Mouse (Mus musculus): ENCODE data around the gene B3gat1. TPM values are rescaled to one million over a fixed set of nuclear protein-coding genes. Genes with fewer than 3 reads are reported as not detected.

B3gat1 gene
- polyA plus RNA-seq, 1 experiment = not detected

DNA sequence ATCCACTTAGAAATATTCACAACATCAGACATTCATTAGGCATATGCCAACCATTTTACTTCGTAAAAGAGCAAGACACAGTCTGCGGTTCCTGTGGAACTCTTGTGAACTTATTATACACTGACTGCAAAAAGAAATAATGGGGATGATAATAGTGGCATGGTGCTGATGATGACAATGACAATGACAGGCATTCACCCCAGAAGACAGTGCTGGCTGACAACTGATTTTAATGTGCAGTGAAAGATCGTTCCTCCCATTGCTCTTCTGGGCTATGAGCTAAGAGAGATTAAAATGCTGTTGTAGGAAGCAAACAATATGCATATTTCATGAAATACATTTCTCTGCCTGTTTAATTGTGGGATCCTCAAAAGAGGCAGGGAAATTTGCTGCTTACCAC lies 7.8 kb upstream of the B3gat1 start:
- TF ChIP-seq POLR2A (IDR thresholded peaks at IDR 0.05; ENCODE audit: borderline replicate concordance, low read depth, low read length) (no peak), CTCF (IDR thresholded peaks at IDR 0.05; ENCODE audit: low read depth, low read length) (no peak)
- no peaks in the 10 kb centered on the region for H3K4me1 ChIP-seq (ENCODE audit: control insufficient read depth, insufficient read depth, low read length)
- H3K27ac ChIP-seq (ENCODE audit: insufficient read depth, low read depth, low read length) = no peak overlapping the region
- H3K4me3 ChIP-seq (ENCODE audit: insufficient read depth, low read length) = no peak overlapping the region

DNA sequence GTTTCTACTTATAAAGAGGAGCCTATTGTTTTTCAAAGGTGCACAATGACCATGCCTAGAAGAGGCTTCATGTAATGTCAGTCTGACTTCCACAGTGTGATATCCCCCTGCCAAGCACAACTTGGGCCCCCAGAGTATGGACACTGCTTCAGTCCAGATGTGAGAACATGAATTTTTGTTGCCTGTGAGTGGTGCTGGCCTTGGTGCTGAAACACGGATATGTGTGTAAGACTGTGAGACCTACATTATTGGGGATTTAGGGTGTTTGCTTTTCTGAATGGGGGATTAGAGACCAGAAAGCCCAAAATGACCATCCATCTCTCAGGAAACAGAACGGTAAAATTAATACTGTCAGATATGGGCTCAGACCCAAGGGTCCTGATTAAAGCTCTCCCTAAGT lies 6.1 kb upstream of the B3gat1 start:
- H3K4me3 ChIP-seq (ENCODE audit: insufficient read depth, low read length) = no peak overlapping the region

DNA sequence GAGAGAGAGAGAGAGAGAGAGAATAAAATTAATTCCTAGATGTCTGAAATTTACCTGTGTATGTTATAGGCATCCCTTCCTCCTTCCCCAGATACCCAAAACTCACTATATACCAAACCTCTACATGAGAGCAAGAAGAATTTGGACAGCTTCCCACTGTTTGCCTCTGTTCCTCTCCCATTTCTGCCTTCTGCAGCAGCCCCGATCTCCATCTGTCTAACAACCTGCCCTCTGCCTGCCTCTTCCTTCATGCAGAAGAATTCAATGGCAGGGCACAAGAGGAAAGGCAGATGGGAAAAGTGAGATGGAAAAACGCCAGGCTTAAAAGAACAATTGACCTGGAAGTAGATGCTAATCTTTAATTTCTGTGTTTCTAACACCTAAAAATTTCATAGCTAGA lies 5.0 kb upstream of the B3gat1 start:
- H3K27ac ChIP-seq (ENCODE audit: insufficient read depth, low read depth, low read length) = no peak overlapping the region
- no peaks in the 10 kb centered on the region for H3K4me1 ChIP-seq (ENCODE audit: control insufficient read depth, insufficient read depth, low read length)
- no peak overlapping the region for H3K4me3 ChIP-seq (ENCODE audit: insufficient read depth, low read length)
- TF ChIP-seq CTCF (IDR thresholded peaks at IDR 0.05; ENCODE audit: low read depth, low read length) = no peak
- no peak for TF ChIP-seq POLR2A (IDR thresholded peaks at IDR 0.05; ENCODE audit: borderline replicate concordance, low read depth, low read length)

More for the DNA sequence above, 6.1 kb upstream of the B3gat1 start:
- H3K27ac ChIP-seq (ENCODE audit: insufficient read depth, low read depth, low read length) = no peak overlapping the region
- no peaks in the 10 kb centered on the region for H3K4me1 ChIP-seq (ENCODE audit: control insufficient read depth, insufficient read depth, low read length)
- TF ChIP-seq CTCF (IDR thresholded peaks at IDR 0.05; ENCODE audit: low read depth, low read length) (no peak), POLR2A (IDR thresholded peaks at IDR 0.05; ENCODE audit: borderline replicate concordance, low read depth, low read length) (no peak)

DNA sequence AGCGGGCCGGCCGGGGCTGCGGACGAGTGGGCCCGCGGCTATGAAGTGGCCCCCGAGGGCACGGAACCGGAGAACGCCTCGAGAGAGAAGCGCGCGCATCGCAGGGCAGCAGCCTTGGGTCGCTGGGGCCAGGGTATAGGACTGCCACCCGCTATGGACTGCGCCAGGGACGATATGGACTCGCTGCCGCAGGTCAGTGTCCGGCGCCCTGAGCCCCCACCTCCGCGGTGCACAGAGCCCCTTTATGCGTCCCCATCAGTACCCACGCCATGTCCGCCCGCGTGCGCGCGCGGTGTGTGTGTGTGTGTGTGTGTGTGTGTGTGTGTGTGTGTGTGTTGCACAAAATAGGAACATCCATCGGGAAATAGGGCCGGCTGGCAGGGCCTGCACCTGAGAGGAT lies 458 bp downstream of the B3gat1 start:
- Histone ChIP-seq H3K4me3 (ENCODE audit: insufficient read depth, low read length) (no peak overlapping the region), H3K4me1 (ENCODE audit: control insufficient read depth, insufficient read depth, low read length) (no peaks in the 10 kb centered on the region)
- TF ChIP-seq POLR2A (IDR thresholded peaks at IDR 0.05; ENCODE audit: borderline replicate concordance, low read depth, low read length) (no peak), CTCF (IDR thresholded peaks at IDR 0.05; ENCODE audit: low read depth, low read length) (no peak)

DNA sequence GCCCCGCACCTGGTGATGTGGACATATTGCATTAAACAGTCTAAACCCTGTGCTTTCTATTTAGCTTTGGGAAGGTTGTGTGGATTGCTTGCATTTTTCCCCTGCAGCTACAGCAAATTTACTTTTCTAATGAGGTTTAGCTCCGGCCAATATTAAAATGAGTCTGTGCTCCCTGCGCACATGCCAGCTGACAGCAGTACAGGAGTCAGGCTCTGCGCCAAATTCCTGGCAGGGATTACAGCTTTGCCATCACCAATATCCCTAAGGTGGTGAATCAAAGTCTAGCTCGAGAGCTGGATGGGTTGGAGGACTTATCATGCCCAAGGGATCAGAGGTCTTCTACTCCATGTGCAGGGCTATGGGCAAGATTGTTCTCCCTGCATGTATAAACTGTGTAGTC lies 3.6 kb downstream of the B3gat1 start:
- Histone ChIP-seq H3K4me3 (ENCODE audit: insufficient read depth, low read length) (no peak overlapping the region), H3K27ac (ENCODE audit: insufficient read depth, low read depth, low read length) (no peak overlapping the region), H3K4me1 (ENCODE audit: control insufficient read depth, insufficient read depth, low read length) (no peaks in the 10 kb centered on the region)
- TF ChIP-seq CTCF (IDR thresholded peaks at IDR 0.05; ENCODE audit: low read depth, low read length) = no peak
- TF ChIP-seq POLR2A (IDR thresholded peaks at IDR 0.05; ENCODE audit: borderline replicate concordance, low read depth, low read length) = no peak

More for the DNA sequence above, 458 bp downstream of the B3gat1 start:
- no peak overlapping the region for H3K27ac ChIP-seq (ENCODE audit: insufficient read depth, low read depth, low read length)

DNA sequence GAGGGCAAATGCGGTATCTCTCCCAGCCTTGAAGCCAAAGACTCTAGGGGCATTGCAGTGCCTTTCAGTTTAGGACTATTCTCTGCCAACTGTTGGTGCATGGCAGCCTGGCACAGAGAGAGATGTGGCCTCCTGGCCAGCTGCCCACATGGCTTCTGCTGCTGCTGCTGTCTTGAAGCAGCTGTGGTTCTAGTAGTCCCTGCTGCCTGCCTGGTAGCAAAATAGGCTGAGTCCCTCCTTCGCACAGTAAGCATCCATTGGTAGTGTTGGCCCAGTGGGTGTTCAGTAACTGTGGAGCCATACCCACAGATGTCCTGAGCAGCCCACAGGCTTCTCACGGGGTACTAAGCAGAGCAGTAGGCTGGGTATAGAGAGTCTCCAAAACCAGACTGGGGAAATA lies 9.3 kb downstream of the B3gat1 start:
- no peaks in the 10 kb centered on the region for H3K4me1 ChIP-seq (ENCODE audit: control insufficient read depth, insufficient read depth, low read length)
- no peak overlapping the region for H3K27ac ChIP-seq (ENCODE audit: insufficient read depth, low read depth, low read length)
- no peak overlapping the region for H3K4me3 ChIP-seq (ENCODE audit: insufficient read depth, low read length)
- no peak for TF ChIP-seq CTCF (IDR thresholded peaks at IDR 0.05; ENCODE audit: low read depth, low read length)
- TF ChIP-seq POLR2A (IDR thresholded peaks at IDR 0.05; ENCODE audit: borderline replicate concordance, low read depth, low read length) = no peak

DNA sequence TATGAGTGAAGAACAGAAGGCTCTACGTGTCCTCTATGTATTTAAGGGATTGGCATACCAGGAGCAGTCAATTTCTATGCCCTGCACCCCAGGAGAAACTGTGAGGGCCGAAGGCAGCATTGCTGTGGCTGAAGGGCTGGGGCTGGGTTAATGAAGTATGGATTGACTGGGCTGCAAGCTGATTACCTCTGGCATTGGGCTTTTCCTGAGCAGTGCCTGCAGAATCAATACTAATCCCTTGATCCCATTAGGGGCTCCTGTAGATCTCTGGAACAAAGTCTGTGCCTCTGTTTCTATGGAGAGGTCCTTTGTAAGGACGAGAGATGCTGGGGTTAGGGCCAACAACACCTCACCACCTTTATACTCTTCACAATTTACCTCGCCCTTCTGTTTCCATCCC lies 13.6 kb downstream of the B3gat1 start:
- TF ChIP-seq CTCF (IDR thresholded peaks at IDR 0.05; ENCODE audit: low read depth, low read length) (no peak), POLR2A (IDR thresholded peaks at IDR 0.05; ENCODE audit: borderline replicate concordance, low read depth, low read length) (no peak)
- H3K4me3 ChIP-seq (ENCODE audit: insufficient read depth, low read length) = no peak overlapping the region
- H3K27ac ChIP-seq (ENCODE audit: insufficient read depth, low read depth, low read length) = no peak overlapping the region
- no peaks in the 10 kb centered on the region for H3K4me1 ChIP-seq (ENCODE audit: control insufficient read depth, insufficient read depth, low read length)

DNA sequence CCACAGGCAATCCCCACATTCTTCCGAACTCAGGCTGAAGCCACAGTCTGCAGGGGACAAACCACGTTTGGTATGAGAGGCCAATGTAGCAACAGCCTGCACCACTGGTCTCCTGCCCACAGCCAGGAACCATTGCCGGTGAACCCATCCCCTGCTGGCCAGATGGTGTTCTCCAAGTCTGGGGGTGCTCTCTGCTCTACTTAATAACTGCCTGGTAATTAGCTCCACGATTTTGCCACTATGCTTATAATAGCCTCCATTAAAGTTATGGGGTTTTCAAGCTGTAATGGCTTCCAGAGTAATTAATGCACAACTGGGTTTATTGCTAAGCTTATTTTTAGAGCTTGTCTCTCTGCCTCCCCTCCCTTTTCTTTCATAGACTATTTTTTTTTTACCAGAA lies 15.4 kb downstream of the B3gat1 start:
- no peak overlapping the region for H3K27ac ChIP-seq (ENCODE audit: insufficient read depth, low read depth, low read length)
- no peak for TF ChIP-seq CTCF (IDR thresholded peaks at IDR 0.05; ENCODE audit: low read depth, low read length)
- TF ChIP-seq POLR2A (IDR thresholded peaks at IDR 0.05; ENCODE audit: borderline replicate concordance, low read depth, low read length) = no peak
- H3K4me1 ChIP-seq (ENCODE audit: control insufficient read depth, insufficient read depth, low read length) = no peaks in the 10 kb centered on the region
- H3K4me3 ChIP-seq (ENCODE audit: insufficient read depth, low read length) = no peak overlapping the region

DNA sequence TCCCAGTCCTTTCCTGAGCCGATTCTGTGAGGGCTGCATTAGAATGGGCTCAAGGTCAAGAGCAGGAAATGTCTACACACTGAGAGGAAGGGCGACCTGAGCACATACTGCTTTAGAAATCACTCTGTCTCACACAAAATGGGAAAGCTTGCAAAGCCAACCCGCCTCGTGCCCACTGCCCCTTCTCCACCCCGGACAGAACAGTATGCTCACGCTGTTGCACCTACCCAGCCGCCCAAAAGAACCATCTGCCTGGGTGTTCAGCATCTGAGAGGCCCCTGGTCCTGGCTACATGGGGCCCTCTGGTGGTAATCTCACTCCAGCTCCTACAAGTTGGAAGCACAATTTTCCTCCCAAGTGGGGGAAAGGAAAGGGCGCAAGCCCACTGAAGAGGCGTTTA lies 26.6 kb downstream of the B3gat1 start:
- Histone ChIP-seq H3K4me1 (ENCODE audit: control insufficient read depth, insufficient read depth, low read length) (no peaks in the 10 kb centered on the region), H3K27ac (ENCODE audit: insufficient read depth, low read depth, low read length) (no peak overlapping the region), H3K4me3 (ENCODE audit: insufficient read depth, low read length) (no peak overlapping the region)
- no peak for TF ChIP-seq POLR2A (IDR thresholded peaks at IDR 0.05; ENCODE audit: borderline replicate concordance, low read depth, low read length)
- no peak for TF ChIP-seq CTCF (IDR thresholded peaks at IDR 0.05; ENCODE audit: low read depth, low read length)

DNA sequence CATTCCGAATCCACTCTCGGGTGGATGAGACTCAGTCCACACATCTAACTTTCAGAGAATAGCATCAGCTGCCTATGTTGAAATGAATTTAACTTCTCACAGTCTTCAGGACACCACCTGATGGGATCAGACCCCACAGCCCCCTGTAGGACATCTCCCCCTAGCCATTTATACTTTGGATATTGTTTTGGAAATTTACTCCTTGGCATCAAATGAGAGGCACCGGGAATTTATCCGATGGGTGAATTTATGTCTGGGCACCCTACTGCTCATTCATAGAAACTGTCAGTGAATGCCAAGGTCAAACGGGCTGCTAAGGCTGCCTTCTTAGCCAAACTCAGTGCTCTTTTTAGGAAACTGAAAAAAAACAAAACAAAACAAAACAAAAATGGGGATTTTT lies 27.0 kb downstream of the B3gat1 start:
- Histone ChIP-seq H3K4me3 (ENCODE audit: insufficient read depth, low read length) (no peak overlapping the region), H3K27ac (ENCODE audit: insufficient read depth, low read depth, low read length) (no peak overlapping the region), H3K4me1 (ENCODE audit: control insufficient read depth, insufficient read depth, low read length) (no peaks in the 10 kb centered on the region)
- TF ChIP-seq POLR2A (IDR thresholded peaks at IDR 0.05; ENCODE audit: borderline replicate concordance, low read depth, low read length) (no peak), CTCF (IDR thresholded peaks at IDR 0.05; ENCODE audit: low read depth, low read length) (no peak)

DNA sequence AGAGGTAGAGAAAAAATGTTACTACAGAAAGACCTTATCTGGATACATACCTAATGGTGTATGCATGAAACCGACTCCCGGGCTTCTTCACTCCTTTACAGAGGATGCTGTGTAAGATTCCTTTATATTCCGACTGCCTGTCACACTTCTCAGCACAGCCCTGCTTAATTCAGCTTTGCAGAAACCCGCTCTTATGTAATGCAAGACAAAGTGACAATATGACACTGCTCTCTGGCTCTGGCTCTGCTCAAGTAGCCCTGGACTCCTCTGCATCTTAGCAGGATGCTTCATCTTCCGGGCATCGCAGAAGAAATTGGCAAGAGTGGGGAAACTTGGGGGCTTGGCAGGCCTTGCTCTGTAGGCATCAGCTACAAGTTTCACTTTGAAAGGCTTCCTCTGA lies 28.9 kb downstream of the B3gat1 start:
- no peak for TF ChIP-seq CTCF (IDR thresholded peaks at IDR 0.05; ENCODE audit: low read depth, low read length)
- no peak for TF ChIP-seq POLR2A (IDR thresholded peaks at IDR 0.05; ENCODE audit: borderline replicate concordance, low read depth, low read length)
- H3K27ac ChIP-seq (ENCODE audit: insufficient read depth, low read depth, low read length) = no peak overlapping the region
- no peak overlapping the region for H3K4me3 ChIP-seq (ENCODE audit: insufficient read depth, low read length)
- no peaks in the 10 kb centered on the region for H3K4me1 ChIP-seq (ENCODE audit: control insufficient read depth, insufficient read depth, low read length)

All from bone marrow macrophage, adult 2 months (primary cell).